Mouse (Mus musculus) bone marrow, adult 2 months (tissue): ENCODE results near the gene Moxd1. TPM values are rescaled to one million over a fixed set of nuclear protein-coding genes. Genes with fewer than 3 reads are reported as not detected.
A peak's percentile ranks its signal among the peaks of the same experiment; 100 is the strongest.
"Not testable (repeated sequence)": the region's sequence is repeated elsewhere in the genome, so short reads cannot be mapped to it uniquely, and the experiment has no call there.

Experiments
- H3K27ac ChIP-seq: fragments of 200-500 bp; 2 replicates; pipeline ENCODE4 v1.5.1; 2012; ENCODE audit warnings: low read depth, mild to moderate bottlenecking, control low read depth, inconsistent platforms, low read length; ENCODE audit not compliant: control insufficient read depth, poor library complexity, insufficient read depth
- H3K4me1 ChIP-seq: fragments of 200-500 bp; 2 replicates; pipeline ENCODE4 v1.6.1; 2011; ENCODE audit warnings: low read length; ENCODE audit not compliant: control insufficient read depth, insufficient read depth
- H3K4me3 ChIP-seq: fragments of 200-500 bp; replicated peaks from 2 replicates; pipeline ENCODE3; 2011; ENCODE audit warnings: mild to moderate bottlenecking, low read depth, low read length, control low read depth; ENCODE audit not compliant: control insufficient read depth
- CTCF ChIP-seq: fragments of 200-500 bp; IDR thresholded peaks from 2 replicates; pipeline ENCODE4 v1.5.1; 2011; ENCODE audit warnings: low read length, control low read depth; ENCODE audit not compliant: control insufficient read depth, insufficient read depth
- POLR2A ChIP-seq: fragments of 200-500 bp; IDR thresholded peaks from 2 replicates; pipeline ENCODE4 v1.6.1; 2011; ENCODE audit warnings: low read depth, mild to moderate bottlenecking, control low read depth, low read length, borderline replicate concordance; ENCODE audit not compliant: control insufficient read depth
- WGBS: fragments of 180-500 bp; shearing (Covaris S2); methylation state at CpG from one replicate; pipeline ENCODE4 v1.1.7; 2018; 5-methylcytosine and 5-hydroxymethylcytosine counted together
- polyA plus RNA-seq: library from polyadenylated mRNA; stranded (reverse); fragments of >200 nt; gene quantifications from 2 replicates; pipeline ENCODE4 v1.2.4, GENCODE M21; 2011; ENCODE audit warnings: low replicate concordance; ENCODE audit not compliant: missing spikeins, insufficient read depth, insufficient read length

Gene Moxd1
- polyA plus RNA-seq, 1 experiment: not detected

- no peak for TF ChIP-seq CTCF
- TF ChIP-seq POLR2A: no peak
- WGBS: 0% methylated on average over 1 of the region's 1 CpGs
- H3K4me3 ChIP-seq: no peak overlapping the region
- H3K27ac ChIP-seq: no peak overlapping the region
- H3K4me1 ChIP-seq: no peaks in the 10 kb centered on the region
Measured at GRCm38 (mm10) chr10:24297792-24298191, 74.5 kb downstream of the Moxd1 start.

- H3K27ac ChIP-seq: no peak overlapping the region
- TF ChIP-seq CTCF (no peak), POLR2A (no peak)
- H3K4me1 ChIP-seq: no peaks in the 10 kb centered on the region
- no peak overlapping the region for H3K4me3 ChIP-seq
- WGBS: 44% methylated on average over 2 of the region's 2 CpGs
Measured at GRCm38 (mm10) chr10:24298260-24299244, 75.2 kb downstream of the Moxd1 start.

GRCm38 (mm10) chr10:24312191-24312611 lies 88.9 kb downstream of the Moxd1 start:
- no peak overlapping the region for H3K4me3 ChIP-seq
- 1% methylated on average over 9 of the region's 9 CpGs for WGBS
- TF ChIP-seq CTCF (peak; percentile 52; the same call in 1 of the 2 replicates), POLR2A (no peak)

GRCm38 (mm10) chr10:24317126-24317836 lies 94.0 kb downstream of the Moxd1 start:
- no peak for TF ChIP-seq CTCF
- TF ChIP-seq POLR2A: no peak
- Histone ChIP-seq H3K27ac (no peak overlapping the region), H3K4me3 (no peak overlapping the region), H3K4me1 (no peaks in the 10 kb centered on the region)
- 76% methylated on average over 19 of the region's 19 CpGs for WGBS

More at GRCm38 (mm10) chr10:24312191-24312611, 88.9 kb downstream of the Moxd1 start:
- no peak overlapping the region for H3K27ac ChIP-seq
- no peaks in the 10 kb centered on the region for H3K4me1 ChIP-seq

- Histone ChIP-seq H3K4me3 (no peak overlapping the region), H3K27ac (no peak overlapping the region), H3K4me1 (no peaks in the 10 kb centered on the region)
- TF ChIP-seq POLR2A (no peak), CTCF (no peak)
- WGBS: 77% methylated on average over 3 of the region's 3 CpGs
Measured at GRCm38 (mm10) chr10:24320326-24320725, 97.0 kb downstream of the Moxd1 start.

- H3K4me3 ChIP-seq: no peak overlapping the region
- TF ChIP-seq CTCF (no peak), POLR2A (no peak)
- H3K4me1 ChIP-seq: no peaks in the 10 kb centered on the region
- no peak overlapping the region for H3K27ac ChIP-seq
- 82% methylated on average over 4 of the region's 4 CpGs for WGBS
Measured at GRCm38 (mm10) chr10:24323066-24323465, 99.7 kb downstream of the Moxd1 start.

- H3K4me1 ChIP-seq, H3K27ac ChIP-seq, H3K4me3 ChIP-seq: not testable (repeated sequence)
- 41% methylated on average over 8 of the region's 8 CpGs for WGBS
Measured at GRCm38 (mm10) chr10:24327265-24327664, 103.9 kb downstream of the Moxd1 start.

GRCm38 (mm10) chr10:24332799-24333198 lies 109.5 kb downstream of the Moxd1 start:
- no peaks in the 10 kb centered on the region for H3K4me1 ChIP-seq
- no peak overlapping the region for H3K4me3 ChIP-seq
- no peak overlapping the region for H3K27ac ChIP-seq
- TF ChIP-seq POLR2A: no peak
- whole genome bisulfite sequencing: 54% methylated on average over 3 of the region's 3 CpGs

GRCm38 (mm10) chr10:24339593-24340143 lies 116.4 kb downstream of the Moxd1 start:
- no peak overlapping the region for H3K27ac ChIP-seq
- TF ChIP-seq CTCF: no peak
- no peak for TF ChIP-seq POLR2A
- 85% methylated on average over 10 of the region's 10 CpGs for WGBS
- no peaks in the 10 kb centered on the region for H3K4me1 ChIP-seq
- H3K4me3 ChIP-seq: no peak overlapping the region
